Mouse (Mus musculus): ENCODE data around the gene Flnb. TPM values are rescaled to one million over a fixed set of nuclear protein-coding genes. Genes with fewer than 3 reads are reported as not detected.

Gene Flnb
- polyA plus RNA-seq (2016; fragmentation: Nextera tagmentation; extraction: Ambion mirVana), result 21.3 and 23.4 TPM in 2 replicates

DNA sequence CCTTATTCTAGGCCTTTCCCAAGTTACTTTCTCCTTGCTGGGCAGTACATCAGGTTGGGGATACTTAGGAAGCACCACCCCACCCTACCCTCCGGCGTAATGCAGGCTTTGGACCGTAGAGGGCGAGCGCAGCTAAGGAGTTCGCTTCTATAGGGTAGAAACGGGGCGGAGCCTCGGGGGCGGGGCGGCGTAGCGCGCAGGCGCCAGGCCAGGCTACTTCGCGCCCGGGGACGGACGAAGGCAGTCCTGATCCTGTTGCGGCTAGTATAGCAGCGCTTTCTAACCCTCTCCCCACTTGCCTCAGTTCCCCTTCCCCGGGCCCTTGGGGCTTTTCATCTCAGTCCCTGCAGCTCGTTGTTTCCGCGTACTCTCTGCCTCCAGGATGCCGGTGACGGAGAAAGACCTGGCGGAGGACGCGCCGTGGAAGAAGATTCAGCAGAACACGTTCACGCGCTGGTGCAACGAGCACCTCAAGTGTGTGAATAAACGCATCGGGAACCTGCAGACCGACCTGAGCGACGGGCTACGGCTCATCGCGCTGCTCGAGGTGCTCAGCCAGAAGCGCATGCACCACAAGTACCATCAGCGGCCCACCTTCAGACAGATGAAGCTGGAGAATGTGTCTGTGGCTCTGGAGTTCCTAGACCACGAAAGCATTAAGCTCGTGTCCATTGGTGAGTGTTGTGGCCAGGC lies at the start of gene Flnb:
TSS of gene Flnb (plus strand) at position 188 of the 693 bp plus-strand sequence.
- peak within 1 kb of the TSS; percentile 67 for H3K4me3 ChIP-seq
- peak within 1 kb of the TSS; percentile 60 for H3K27ac ChIP-seq (replicated peaks)
- ATAC-seq (ENCODE audit: low FRiP score, low read depth), result peak; percentile 99
- H3K27me3 ChIP-seq, result peaks cover 8% of the 10 kb centered on the region; the same call in 1 of the 2 replicates
- H3K9ac ChIP-seq (replicated peaks), result peak within 1 kb of the TSS; percentile 76
- WGBS, result under 1% methylated on average over 48 of the region's 49 CpGs
- H3K4me1 ChIP-seq, result peaks cover 20% of the 10 kb centered on the region
- H3K4me2 ChIP-seq (replicated peaks), result peak within 1 kb of the TSS; percentile 95
- H3K9me3 ChIP-seq, result no peaks in the 10 kb centered on the region
- no peaks in the 10 kb centered on the region for H3K36me3 ChIP-seq

- Histone ChIP-seq H3K9me3 (no peaks in the 10 kb centered on the region), H3K27ac (replicated peaks) (peak overlapping the region; percentile 70), H3K4me2 (replicated peaks) (peak overlapping the region; percentile 52), H3K9ac (replicated peaks) (peak overlapping the region; percentile 51; the same call in 1 of the 2 replicates), H3K36me3 (no peaks in the 10 kb centered on the region), H3K27me3 (no peaks in the 10 kb centered on the region), H3K4me1 (no peaks in the 10 kb centered on the region), H3K4me3 (peak overlapping the region; percentile 45)
- WGBS, result 34% methylated on average over 24 of the region's 24 CpGs
- ATAC-seq (ENCODE audit: low FRiP score, low read depth), result peak; percentile 81
Measured at GRCm38 (mm10) chr14:7773714-7774389, 43.9 kb upstream of the Flnb start.

DNA sequence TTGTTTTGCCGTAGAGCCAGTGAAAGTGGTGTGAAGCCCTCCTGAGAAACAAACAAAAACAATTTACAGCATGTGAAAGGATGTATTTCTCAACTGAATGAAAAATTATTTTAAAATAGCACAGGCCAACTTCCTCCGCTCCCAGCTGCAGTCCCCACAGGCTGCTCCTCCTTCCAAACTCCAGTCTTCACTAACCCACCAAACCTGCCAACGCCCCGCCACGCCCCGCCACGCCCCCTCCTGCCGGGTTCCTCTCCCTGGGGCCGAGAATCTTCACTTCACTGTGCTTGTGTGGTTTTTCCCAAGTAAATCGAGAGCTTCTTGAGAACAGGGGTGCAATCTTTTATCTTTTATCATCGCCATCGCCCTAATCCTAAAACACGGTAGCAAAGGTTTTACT lies 31.7 kb upstream of the Flnb start:
- no peak for ATAC-seq (ENCODE audit: low FRiP score, low read depth)
- WGBS, result 49% methylated on average over 13 of the region's 13 CpGs
- Histone ChIP-seq H3K27ac (replicated peaks) (no peak overlapping the region), H3K4me2 (replicated peaks) (no peak overlapping the region), H3K4me1 (peaks cover under 1% of the 10 kb centered on the region; the same call in 1 of the 2 replicates), H3K9me3 (no peaks in the 10 kb centered on the region), H3K27me3 (peaks cover 2% of the 10 kb centered on the region; the same call in 1 of the 2 replicates), H3K9ac (replicated peaks) (no peak overlapping the region), H3K36me3 (no peaks in the 10 kb centered on the region), H3K4me3 (no peak overlapping the region)

DNA sequence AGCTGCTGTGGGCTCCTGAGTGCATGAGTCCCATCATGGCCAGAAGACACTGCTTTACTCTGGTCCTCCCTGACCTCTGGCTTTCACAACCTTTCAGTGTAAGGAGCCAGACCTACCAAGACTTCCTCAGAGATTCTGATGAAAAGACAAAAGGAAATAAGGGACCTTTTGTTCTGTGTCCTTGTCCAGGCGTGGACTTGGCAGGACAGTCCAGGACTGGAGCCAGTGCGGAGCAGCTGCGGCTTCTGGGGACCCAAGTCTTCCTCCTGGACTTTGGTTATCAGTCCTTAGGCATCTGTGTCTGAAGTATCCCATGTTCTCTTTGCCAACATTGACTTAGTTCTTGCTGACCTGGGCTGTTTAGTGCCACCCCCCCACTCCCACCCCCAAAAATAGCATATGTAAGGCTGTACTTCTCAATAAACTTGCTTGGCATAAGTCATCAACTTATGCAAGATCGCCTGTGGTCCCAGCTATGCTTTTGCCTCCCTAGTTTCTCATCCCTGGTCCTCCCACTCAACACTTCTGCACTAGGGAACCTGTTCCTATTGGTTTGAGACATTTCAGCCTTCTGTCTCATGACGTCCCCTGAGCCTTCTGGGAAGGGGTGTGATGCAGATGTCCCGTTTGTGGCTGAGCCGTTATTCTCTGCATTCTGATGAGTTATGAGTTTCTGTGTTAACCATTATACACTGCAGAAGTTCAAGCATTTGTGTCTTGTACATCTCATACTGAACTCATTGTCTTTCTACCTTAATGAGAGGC lies 28.3 kb upstream of the Flnb start:
- 86% methylated on average over 7 of the region's 7 CpGs for WGBS
- H3K36me3 ChIP-seq, result no peaks in the 10 kb centered on the region
- no peak overlapping the region for H3K4me2 ChIP-seq (replicated peaks)
- no peaks in the 10 kb centered on the region for H3K9me3 ChIP-seq
- H3K27me3 ChIP-seq, result peaks cover 7% of the 10 kb centered on the region; the same call in 1 of the 2 replicates
- H3K4me1 ChIP-seq, result peaks cover 10% of the 10 kb centered on the region
- H3K27ac ChIP-seq (replicated peaks), result no peak overlapping the region
- no peak overlapping the region for H3K4me3 ChIP-seq
- no peak overlapping the region for H3K9ac ChIP-seq (replicated peaks)
- no peak for ATAC-seq (ENCODE audit: low FRiP score, low read depth)

- Histone ChIP-seq H3K27ac (replicated peaks) (no peak overlapping the region), H3K27me3 (peaks cover 7% of the 10 kb centered on the region; the same call in 1 of the 2 replicates), H3K4me2 (replicated peaks) (peak overlapping the region; percentile 81), H3K9me3 (no peaks in the 10 kb centered on the region), H3K36me3 (no peaks in the 10 kb centered on the region), H3K9ac (replicated peaks) (peak overlapping the region; percentile 44; the same call in 1 of the 2 replicates), H3K4me1 (peaks cover 10% of the 10 kb centered on the region), H3K4me3 (peak overlapping the region; percentile 43)
- WGBS, result 15% methylated on average over 19 of the region's 19 CpGs
- ATAC-seq (ENCODE audit: low FRiP score, low read depth), result no peak
Measured at GRCm38 (mm10) chr14:7791061-7791531, 26.7 kb upstream of the Flnb start.

DNA sequence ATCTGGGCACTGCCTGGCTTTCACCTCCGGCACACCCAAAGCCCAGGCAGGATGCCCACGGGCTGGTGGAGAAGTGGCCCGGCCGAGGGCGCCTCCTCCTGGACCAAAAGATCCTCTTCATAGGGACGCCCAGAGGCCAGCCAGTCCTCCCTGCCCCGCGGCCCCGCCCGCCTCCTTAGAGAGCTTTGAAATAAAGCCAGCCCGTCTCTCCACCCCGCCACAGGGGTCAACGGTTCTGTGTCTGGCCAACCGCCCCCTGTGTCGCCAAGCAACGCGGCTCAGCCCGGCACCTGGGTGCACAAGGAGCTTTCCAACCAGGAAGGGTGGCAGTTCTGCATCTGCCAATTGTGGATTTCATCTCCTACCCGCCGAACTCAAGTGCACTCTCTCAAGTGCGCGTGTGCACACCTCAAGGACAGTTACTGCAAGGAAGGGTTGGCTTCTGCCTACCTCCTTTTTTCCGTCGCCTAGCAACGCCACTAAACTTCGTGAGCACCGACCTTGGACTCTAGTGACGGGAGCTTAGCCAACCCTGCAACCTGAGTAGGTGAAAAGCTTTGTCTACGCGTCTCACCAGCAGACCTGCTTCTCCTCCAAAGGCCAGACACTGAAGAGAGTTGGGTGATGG lies 26.1 kb upstream of the Flnb start, which contains the start of gene Gm26661:
TSS of gene Gm26661 (plus strand) at position 56 of the 628 bp plus-strand sequence.
- Histone ChIP-seq H3K9me3 (no peaks in the 10 kb centered on the region), H3K9ac (replicated peaks) (peak within 1 kb of the TSS; percentile 44; the same call in 1 of the 2 replicates), H3K4me2 (replicated peaks) (peak within 1 kb of the TSS; percentile 81), H3K27me3 (peaks cover 7% of the 10 kb centered on the region; the same call in 1 of the 2 replicates), H3K36me3 (no peaks in the 10 kb centered on the region), H3K4me3 (peak within 1 kb of the TSS; percentile 43), H3K4me1 (peaks cover 10% of the 10 kb centered on the region), H3K27ac (replicated peaks) (no peak within 1 kb of the TSS)
- ATAC-seq (ENCODE audit: low FRiP score, low read depth), result peak; percentile 91
- WGBS, result 2% methylated on average over 30 of the region's 30 CpGs

GRCm38 (mm10) chr14:7795961-7796360 lies 21.8 kb upstream of the Flnb start:
- Histone ChIP-seq H3K4me2 (replicated peaks) (no peak overlapping the region), H3K27me3 (peaks cover 7% of the 10 kb centered on the region; the same call in 1 of the 2 replicates), H3K36me3 (no peaks in the 10 kb centered on the region), H3K4me3 (no peak overlapping the region), H3K4me1 (peaks cover 10% of the 10 kb centered on the region), H3K9me3 (peaks cover 3% of the 10 kb centered on the region; the same call in 1 of the 2 replicates), H3K9ac (replicated peaks) (no peak overlapping the region), H3K27ac (replicated peaks) (no peak overlapping the region)
- 80% methylated on average over 4 of the region's 4 CpGs for WGBS
- ATAC-seq (ENCODE audit: low FRiP score, low read depth), result no peak

GRCm38 (mm10) chr14:7800611-7801010 lies 17.1 kb upstream of the Flnb start:
- H3K4me2 ChIP-seq (replicated peaks), result no peak overlapping the region
- H3K27ac ChIP-seq (replicated peaks), result no peak overlapping the region
- H3K36me3 ChIP-seq, result no peaks in the 10 kb centered on the region
- no peaks in the 10 kb centered on the region for H3K4me1 ChIP-seq
- H3K9ac ChIP-seq (replicated peaks), result no peak overlapping the region
- no peaks in the 10 kb centered on the region for H3K27me3 ChIP-seq
- no peak overlapping the region for H3K4me3 ChIP-seq
- no peak for ATAC-seq (ENCODE audit: low FRiP score, low read depth)
- peaks cover 3% of the 10 kb centered on the region; the same call in 1 of the 2 replicates for H3K9me3 ChIP-seq

DNA sequence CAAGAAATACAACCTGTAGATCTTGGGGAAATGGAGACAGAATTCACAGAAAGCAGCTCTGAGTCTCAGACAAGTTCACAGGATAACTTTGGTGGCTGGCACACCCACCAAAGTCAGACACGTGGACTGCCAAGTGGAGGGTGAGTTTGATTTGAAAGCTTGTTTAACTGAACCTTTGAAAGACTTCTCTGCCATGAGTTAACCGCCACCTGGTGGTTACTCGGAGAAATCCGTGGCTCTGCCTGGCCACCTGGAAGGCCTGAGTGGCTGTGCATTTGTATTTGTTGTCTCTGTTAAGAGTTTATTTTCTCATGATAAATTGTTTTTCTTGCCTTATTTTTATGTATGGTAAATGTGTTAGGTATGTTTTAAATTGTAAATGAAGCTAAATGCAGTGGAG lies 15.9 kb upstream of the Flnb start:
- no peak overlapping the region for H3K4me2 ChIP-seq (replicated peaks)
- H3K36me3 ChIP-seq, result no peaks in the 10 kb centered on the region
- WGBS, result 7% methylated on average over 4 of the region's 4 CpGs
- H3K9me3 ChIP-seq, result peaks cover 3% of the 10 kb centered on the region; the same call in 1 of the 2 replicates
- H3K4me1 ChIP-seq, result no peaks in the 10 kb centered on the region
- H3K9ac ChIP-seq (replicated peaks), result no peak overlapping the region
- ATAC-seq (ENCODE audit: low FRiP score, low read depth), result no peak
- no peaks in the 10 kb centered on the region for H3K27me3 ChIP-seq
- H3K27ac ChIP-seq (replicated peaks), result no peak overlapping the region
- no peak overlapping the region for H3K4me3 ChIP-seq

DNA sequence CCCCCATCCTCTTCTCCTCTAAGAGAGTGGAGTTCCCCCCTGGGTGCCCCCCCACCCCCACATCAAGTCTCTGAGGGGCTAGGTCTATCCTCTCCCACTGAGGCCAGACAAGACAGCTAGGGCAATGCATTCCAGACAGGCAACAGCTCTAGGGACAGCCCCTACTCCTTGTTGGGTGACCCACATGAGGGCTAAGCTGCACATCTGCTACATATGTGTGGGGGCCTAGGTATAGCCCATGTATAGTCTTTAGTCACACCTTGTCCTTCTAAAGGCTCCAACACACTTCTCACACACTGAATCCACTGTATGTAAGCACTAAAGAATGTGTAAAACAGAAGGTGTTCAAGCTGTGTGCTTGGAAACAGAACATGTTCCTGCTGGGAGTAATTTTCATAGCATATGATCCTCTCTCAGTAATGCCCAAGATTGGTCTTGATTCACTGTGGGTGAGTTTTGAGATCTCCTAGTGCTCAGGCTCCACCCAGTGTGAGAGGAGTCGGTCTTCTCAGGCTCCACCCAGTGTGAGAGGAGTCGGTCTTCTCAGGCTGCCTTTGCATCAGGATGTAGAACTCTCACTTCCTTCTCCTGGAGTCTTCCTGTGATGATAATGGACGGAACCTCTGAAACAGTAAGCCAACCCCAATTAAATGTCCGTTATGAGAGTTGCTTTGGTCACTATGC lies 13.7 kb upstream of the Flnb start:
- Histone ChIP-seq H3K27ac (replicated peaks) (no peak overlapping the region), H3K4me2 (replicated peaks) (no peak overlapping the region), H3K4me3 (no peak overlapping the region), H3K27me3 (no peaks in the 10 kb centered on the region), H3K9ac (replicated peaks) (no peak overlapping the region), H3K36me3 (no peaks in the 10 kb centered on the region), H3K4me1 (no peaks in the 10 kb centered on the region), H3K9me3 (peaks cover 3% of the 10 kb centered on the region; the same call in 1 of the 2 replicates)
- no peak for ATAC-seq (ENCODE audit: low FRiP score, low read depth)
- WGBS, result 80% methylated on average over 4 of the region's 4 CpGs

DNA sequence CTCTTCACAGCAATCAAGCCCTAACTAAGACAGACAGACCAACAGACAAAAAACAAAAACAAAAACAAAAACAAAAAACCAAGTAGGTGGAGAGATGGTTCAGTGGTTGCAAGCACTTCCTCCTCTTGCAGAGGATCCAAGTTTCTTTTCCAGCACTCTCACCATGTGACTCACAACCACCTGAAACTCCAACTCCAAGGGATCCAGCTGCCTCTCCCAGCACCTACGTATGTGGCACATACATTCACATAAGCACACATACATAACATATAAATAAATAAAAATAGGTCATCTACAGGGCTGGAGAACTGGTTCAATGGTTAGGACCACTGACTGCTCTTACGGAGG lies 13.2 kb upstream of the Flnb start:
- H3K4me2 ChIP-seq (replicated peaks), result no peak overlapping the region
- no peak for ATAC-seq (ENCODE audit: low FRiP score, low read depth)

More for the DNA sequence above, 13.2 kb upstream of the Flnb start:
- no peak overlapping the region for H3K9ac ChIP-seq (replicated peaks)
- H3K4me3 ChIP-seq, result no peak overlapping the region
- 88% methylated on average over 2 of the region's 2 CpGs for WGBS
- H3K9me3 ChIP-seq, result peaks cover 3% of the 10 kb centered on the region; the same call in 1 of the 2 replicates
- H3K4me1 ChIP-seq, result no peaks in the 10 kb centered on the region
- H3K27ac ChIP-seq (replicated peaks), result no peak overlapping the region
- H3K36me3 ChIP-seq, result no peaks in the 10 kb centered on the region
- no peaks in the 10 kb centered on the region for H3K27me3 ChIP-seq
